Mouse (Mus musculus) B cell, adult 67 days (primary cell): ENCODE data around the gene Mindy3. TPM values are rescaled to one million over a fixed set of nuclear protein-coding genes. Genes with fewer than 3 reads are reported as not detected.

Source experiments
- total RNA-seq, 2 experiments: library from RNA; stranded (reverse); gene quantifications; 4 replicates each; pipeline ENCODE4 v1.2.4; 2023

Gene Mindy3
- total RNA-seq: 10 to 100 TPM; 39.7 to 40.1 TPM

GRCm38 (mm10) chr2:12419262-12419655 is at the start of gene Mindy3:
Gene Mindy3, minus strand, starts transcription at chr2:12419470.

GRCm38 (mm10) chr2:12301431-12302170 is 117.7 kb downstream of the Mindy3 start, which contains the start of gene Itga8:
Gene Itga8, minus strand, starts transcription at chr2:12301922.

Other genes starting within 250 kb of the Mindy3 start
- gene Itga8, start 117.5 kb downstream of the Mindy3 start, total RNA-seq: not detected